Mouse (Mus musculus) forebrain, postnatal 0 days (tissue): ENCODE measurements around the gene Sp2. TPM values are rescaled to one million over a fixed set of nuclear protein-coding genes. Genes with fewer than 3 reads are reported as not detected.

Source experiments
- ATAC-seq: fragments of 200-750 bp; cut with Nextera tagmentation; 2 replicates; pipeline ENCODE4 v1.8.0; 2017; ENCODE audit warnings: mild to moderate bottlenecking, moderate library complexity
- DNase-seq: peaks from one replicate; pipeline ENCODE4 v3.0.0-alpha.2; 2015
- H3K27ac ChIP-seq: fragments of 300-500 bp; sonication (generic); 2 replicates; pipeline ENCODE4 v1.5.1; 2014; ENCODE audit warnings: low read depth, mild to moderate bottlenecking, antibody characterized with exemption, low read length, moderate library complexity, mixed read lengths
- H3K27me3 ChIP-seq: fragments of 300-500 bp; sonication (generic); 2 replicates; pipeline ENCODE4 v1.6.1; 2014; ENCODE audit warnings: mild to moderate bottlenecking, low read length, mixed read lengths; ENCODE audit not compliant: insufficient read depth
- H3K36me3 ChIP-seq: fragments of 300-500 bp; sonication (generic); 2 replicates; pipeline ENCODE4 v1.6.1; 2014; ENCODE audit warnings: mild to moderate bottlenecking, moderate library complexity; ENCODE audit not compliant: insufficient read depth
- H3K4me1 ChIP-seq: fragments of 300-500 bp; sonication (generic); 2 replicates; pipeline ENCODE4 v1.6.1; 2014; ENCODE audit warnings: antibody characterized with exemption; ENCODE audit not compliant: insufficient read depth
- H3K4me2 ChIP-seq: fragments of 300-500 bp; sonication (generic); 2 replicates; pipeline ENCODE4 v1.6.1; 2014; ENCODE audit warnings: low read depth, mild to moderate bottlenecking, moderate library complexity
- H3K4me3 ChIP-seq: fragments of 300-500 bp; sonication (generic); 2 replicates; pipeline ENCODE4 v1.5.1; 2014; ENCODE audit warnings: low read depth, low read length, mixed read lengths
- H3K9ac ChIP-seq: fragments of 300-500 bp; sonication (generic); 2 replicates; pipeline ENCODE4 v1.6.1; 2014; ENCODE audit warnings: mild to moderate bottlenecking
- H3K9me3 ChIP-seq: fragments of 300-500 bp; sonication (generic); 2 replicates; pipeline ENCODE4 v1.6.1; 2016; ENCODE audit warnings: low read length
- CTCF ChIP-seq: sonication (generic); IDR thresholded peaks from 2 replicates; pipeline ENCODE4 v1.5.1; 2016; ENCODE audit warnings: antibody characterized with exemption, control low read depth, low read depth
- WGBS: fragments of 180-500 bp; shearing (Covaris S2); extraction: QIAGEN DNeasy Blood & Tissue Kit; methylation state at CpG from one replicate; pipeline ENCODE4 v1.1.7; 2014; 5-methylcytosine and 5-hydroxymethylcytosine counted together
- polyA plus RNA-seq: library from polyadenylated mRNA; unstranded; fragments of >200 nt; fragmentation: Nextera tagmentation; extraction: Ambion mirVana; gene quantifications from 2 replicates; pipeline ENCODE4 v1.2.1, GENCODE M21; 2015
- total RNA-seq: library from RNA; depleted of rRNA; stranded (reverse); fragments of >200 nt; gene quantifications from 2 replicates; pipeline ENCODE4 v1.2.3, GENCODE M21; 2014

Sp2 gene
- total and polyA plus RNA-seq, 2 experiments from 2014 or later: 5.0 to 14.8 TPM

DNA sequence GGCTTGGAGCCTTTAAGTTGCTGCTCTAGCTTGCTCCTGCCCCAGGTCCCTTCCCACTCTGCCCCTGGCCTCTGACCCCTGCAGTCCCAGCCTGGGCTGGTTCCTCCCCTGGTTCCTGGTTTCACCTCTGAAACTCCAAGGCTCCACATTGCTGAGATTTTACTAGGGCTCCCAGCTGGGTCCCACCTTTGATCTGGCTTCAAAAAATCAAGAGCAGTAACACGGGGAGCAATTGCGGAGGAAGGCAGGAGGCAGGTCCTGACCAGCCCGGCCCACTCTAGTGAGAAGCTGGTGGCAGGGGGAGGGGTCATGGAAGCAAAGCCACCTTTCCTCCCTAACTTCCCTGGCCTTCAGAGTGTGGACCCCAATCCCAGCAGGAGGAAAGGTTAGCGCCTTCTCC, 2.1 kb upstream of the Sp2 start:
- Histone ChIP-seq H3K4me1 (no peaks in the 10 kb centered on the region), H3K4me2 (no peak overlapping the region), H3K9ac (no peak overlapping the region), H3K27me3 (no peaks in the 10 kb centered on the region), H3K27ac (no peak overlapping the region), H3K36me3 (no peaks in the 10 kb centered on the region), H3K9me3 (no peaks in the 10 kb centered on the region), H3K4me3 (no peak overlapping the region)
- DNase-seq (no peak), ATAC-seq (no peak)
- no peak for TF ChIP-seq CTCF
- 30% methylated on average over 4 of the region's 4 CpGs for WGBS

- no peaks in the 10 kb centered on the region for H3K27me3 ChIP-seq
- no peaks in the 10 kb centered on the region for H3K9me3 ChIP-seq
- TF ChIP-seq CTCF: peak; percentile 96
- 3% methylated on average over 7 of the region's 7 CpGs for WGBS
- H3K36me3 ChIP-seq: no peaks in the 10 kb centered on the region
- 0 out of 2 replicates have a peak, but pooled peaks cover 6% of the 10 kb centered on the region for H3K4me1 ChIP-seq
- peak overlapping the region; percentile 25; the same call in 1 of the 2 replicates for H3K9ac ChIP-seq
- H3K27ac ChIP-seq: no peak overlapping the region
- H3K4me2 ChIP-seq: peak overlapping the region; percentile 35
- ATAC-seq: no peak
- DNase-seq: peak; percentile 86
- 0 out of 2 replicates have a peak overlapping the region, but pooled peaks have one; percentile 9 for H3K4me3 ChIP-seq
These were observed 404 bp downstream of the Sp2 start for GRCm38 (mm10) chr11:96982355-96982754.

DNA sequence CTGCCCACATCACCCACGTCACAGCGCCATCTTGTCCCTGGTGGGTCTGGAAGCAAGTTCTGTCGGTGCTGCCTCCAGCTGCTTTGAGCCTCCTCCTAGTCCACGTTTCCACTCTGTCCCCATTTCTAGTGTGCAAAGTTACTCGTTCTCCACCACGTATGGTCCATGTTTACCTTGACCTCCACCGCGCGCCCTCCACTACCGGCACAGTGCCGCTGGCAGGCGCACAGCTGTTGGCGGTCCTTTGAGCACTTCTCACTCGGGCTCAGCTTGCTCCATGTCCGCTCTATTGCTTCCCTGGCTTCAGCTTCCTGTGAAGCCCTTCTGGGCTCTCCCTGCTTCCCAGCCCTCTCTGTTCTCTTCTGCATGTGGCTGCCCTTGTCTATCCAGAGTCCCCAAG, 1.3 kb downstream of the Sp2 start:
- Histone ChIP-seq H3K9ac (no peak overlapping the region), H3K4me3 (no peak overlapping the region), H3K4me2 (no peak overlapping the region), H3K36me3 (no peaks in the 10 kb centered on the region), H3K27me3 (no peaks in the 10 kb centered on the region), H3K9me3 (no peaks in the 10 kb centered on the region), H3K27ac (no peak overlapping the region), H3K4me1 (peaks cover 9% of the 10 kb centered on the region; the same call in 1 of the 2 replicates)
- 83% methylated on average over 15 of the region's 15 CpGs for WGBS
- ATAC-seq (no peak), DNase-seq (no peak)
- TF ChIP-seq CTCF: no peak

DNA sequence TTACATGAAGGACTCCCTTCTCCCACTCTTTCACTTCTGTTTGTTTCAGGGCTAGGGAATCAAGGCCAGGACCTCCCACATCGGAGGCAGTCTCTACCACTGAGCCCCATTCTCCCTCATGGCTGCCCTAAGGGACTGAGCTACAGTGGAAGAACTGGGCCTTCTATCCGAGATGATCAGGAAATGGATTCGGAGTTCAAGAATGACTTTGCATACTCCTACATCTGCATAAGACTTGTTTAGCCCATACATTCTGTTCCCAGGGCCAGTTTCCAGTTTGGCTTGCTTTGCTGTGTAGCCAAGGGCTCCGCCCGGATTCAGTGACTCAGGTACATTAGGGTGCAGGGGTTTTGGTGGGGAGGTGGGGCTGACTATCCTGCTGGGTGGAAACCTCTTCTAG, 2.7 kb downstream of the Sp2 start:
- H3K4me1 ChIP-seq: peaks cover 18% of the 10 kb centered on the region
- DNase-seq (no peak), ATAC-seq (no peak)
- no peaks in the 10 kb centered on the region for H3K27me3 ChIP-seq
- H3K9me3 ChIP-seq: no peaks in the 10 kb centered on the region
- TF ChIP-seq CTCF: no peak
- H3K4me2 ChIP-seq: no peak overlapping the region
- no peaks in the 10 kb centered on the region for H3K36me3 ChIP-seq
- 78% methylated on average over 5 of the region's 5 CpGs for WGBS
- H3K4me3 ChIP-seq: no peak overlapping the region
- H3K27ac ChIP-seq: no peak overlapping the region
- H3K9ac ChIP-seq: no peak overlapping the region

DNA sequence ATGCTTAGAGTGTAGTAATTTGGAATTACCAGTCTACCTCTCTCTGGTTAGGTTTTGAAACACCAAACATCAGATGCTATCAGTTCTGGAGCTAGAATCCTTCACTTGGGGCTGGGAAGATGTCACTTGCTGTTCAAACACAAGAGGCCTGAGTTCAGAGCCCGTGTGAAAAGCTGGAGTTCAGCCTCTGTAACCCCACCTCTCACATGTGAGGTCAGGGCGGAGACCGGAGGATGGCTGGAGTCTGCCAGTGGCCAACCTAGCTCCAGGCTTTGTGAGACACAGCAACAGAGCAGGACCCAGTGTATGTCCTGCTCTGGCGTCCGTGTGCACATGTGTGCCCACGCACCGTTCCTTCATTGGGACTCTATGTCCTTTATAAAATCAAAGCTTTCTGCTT, 3.4 kb downstream of the Sp2 start:
- Histone ChIP-seq H3K9ac (no peak overlapping the region), H3K4me3 (no peak overlapping the region), H3K4me2 (no peak overlapping the region), H3K27ac (no peak overlapping the region), H3K27me3 (no peaks in the 10 kb centered on the region), H3K4me1 (peaks cover 18% of the 10 kb centered on the region), H3K9me3 (no peaks in the 10 kb centered on the region), H3K36me3 (no peaks in the 10 kb centered on the region)
- DNase-seq (no peak), ATAC-seq (no peak)
- WGBS: 88% methylated on average over 7 of the region's 7 CpGs
- no peak for TF ChIP-seq CTCF

DNA sequence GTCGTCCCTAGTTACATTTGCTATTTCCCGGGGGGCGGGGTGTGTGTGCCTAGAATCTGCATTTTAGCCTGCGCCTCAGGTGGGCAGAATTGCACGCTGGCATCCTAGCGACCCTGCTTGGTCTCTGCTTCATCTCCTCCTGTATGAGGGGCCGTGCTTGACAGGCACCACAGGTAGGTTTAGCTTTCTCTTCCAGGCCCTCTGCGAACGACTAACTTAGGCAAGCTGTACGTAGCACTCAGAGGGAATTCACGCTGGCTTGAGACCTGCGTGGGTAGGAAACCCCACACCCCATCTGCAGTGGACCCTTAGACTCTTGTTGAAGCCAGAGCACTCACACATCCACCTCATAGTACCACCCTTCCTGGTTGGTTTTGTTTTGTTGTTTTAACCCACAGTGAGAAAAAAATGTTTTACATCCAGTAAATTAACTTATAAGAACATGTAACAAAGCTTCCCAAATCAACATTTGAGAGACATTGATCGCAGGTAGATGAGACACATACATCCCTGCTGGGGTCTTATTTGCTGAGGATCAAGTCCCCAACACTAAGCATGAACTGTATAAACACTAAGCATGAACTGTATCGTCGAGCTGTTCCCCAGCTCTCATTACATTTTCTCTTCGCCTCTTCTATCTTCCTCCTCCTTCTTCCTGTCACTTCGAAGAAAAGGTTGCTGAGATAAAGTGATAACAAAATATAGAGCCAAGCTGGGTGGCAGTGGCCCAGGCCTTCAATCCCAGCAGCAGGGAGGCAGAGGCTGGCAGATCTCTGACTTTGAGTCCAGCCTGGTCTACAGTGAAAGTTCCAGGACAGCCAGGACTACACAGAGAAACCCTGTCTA, 4.1 kb downstream of the Sp2 start:
- Histone ChIP-seq H3K36me3 (no peaks in the 10 kb centered on the region), H3K4me1 (peaks cover 18% of the 10 kb centered on the region), H3K27me3 (no peaks in the 10 kb centered on the region), H3K4me3 (peak overlapping the region; percentile 60), H3K4me2 (peak overlapping the region; percentile 79), H3K9me3 (no peaks in the 10 kb centered on the region), H3K9ac (peak overlapping the region; percentile 62), H3K27ac (peak overlapping the region; percentile 74)
- DNase-seq (no peak), ATAC-seq (no peak)
- 33% methylated on average over 17 of the region's 17 CpGs for WGBS
- no peak for TF ChIP-seq CTCF

DNA sequence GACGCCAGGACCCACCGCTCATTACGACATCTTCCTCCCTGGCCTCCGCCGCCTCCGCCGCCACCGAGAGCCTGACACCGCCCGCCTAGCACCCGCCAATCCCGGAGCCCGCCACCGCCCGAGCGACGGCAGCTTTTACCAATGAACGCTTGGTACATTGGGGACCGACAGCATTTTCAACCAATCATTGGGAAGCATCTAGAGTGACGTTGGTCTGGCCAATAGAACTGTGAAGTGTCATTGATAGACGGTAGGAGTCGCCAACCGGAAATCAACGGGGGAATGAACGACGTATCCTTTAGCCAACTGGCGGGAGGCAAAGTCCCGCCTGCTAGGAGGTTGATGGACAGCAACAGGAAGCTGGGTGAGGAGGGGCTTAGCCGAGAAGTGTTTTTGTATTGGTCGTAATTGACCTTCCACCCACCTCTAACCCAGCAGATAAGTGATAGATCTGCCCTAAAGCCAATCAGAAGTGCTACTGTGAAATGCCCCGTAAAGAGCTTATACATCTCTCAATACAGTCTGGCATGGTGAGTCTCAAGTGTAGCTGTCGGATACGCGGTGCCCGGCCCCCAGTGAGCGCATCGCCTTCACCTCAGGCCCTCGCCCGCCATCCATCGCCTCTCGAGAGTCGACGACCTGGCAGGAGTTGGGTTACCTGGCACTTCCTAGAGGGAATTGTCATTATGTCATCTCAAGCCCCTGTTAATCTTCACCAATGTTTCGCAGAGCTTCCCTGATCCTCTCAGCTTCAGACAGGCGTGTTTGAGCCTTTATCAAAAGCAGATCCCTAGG, 5.0 kb downstream of the Sp2 start:
- H3K9ac ChIP-seq: peak overlapping the region; percentile 94
- peak overlapping the region; percentile 79 for H3K4me2 ChIP-seq
- DNase-seq (peak; percentile 100), ATAC-seq (peak; percentile 97)
- TF ChIP-seq CTCF: no peak
- peak overlapping the region; percentile 97 for H3K27ac ChIP-seq
- WGBS: 2% methylated on average over 45 of the region's 45 CpGs
- H3K36me3 ChIP-seq: no peaks in the 10 kb centered on the region
- H3K4me1 ChIP-seq: peaks cover 18% of the 10 kb centered on the region
- H3K27me3 ChIP-seq: no peaks in the 10 kb centered on the region
- no peaks in the 10 kb centered on the region for H3K9me3 ChIP-seq
- peak overlapping the region; percentile 87 for H3K4me3 ChIP-seq
